ENCODE assay signal across 9 mouse cellular contexts in genomic region chr6:4158293-4158692, GRCm38 (mm10).
ATAC-seq and TF ChIP-seq lines count a peak whose summit lies in the region.
"Had no signal": no experiment of that assay in that cellular context is flagged by ENCODE, and none has a peak within 500 bp of the region (broad histone marks: within the 10 kb centered on the region; RNA-seq: fewer than 3 reads in every experiment).

No protein-coding gene starts in this region.

- no peak overlapping the region for H3K4me2 ChIP-seq in intestine, embryonic 15.5 days (replicated peaks)
- no peak overlapping the region for H3K4me2 ChIP-seq in intestine, postnatal 0 days (replicated peaks; ENCODE audit: low read depth)
- H3K4me2 ChIP-seq in intestine, embryonic 16.5 days (ENCODE audit: low read depth, low read length), result no peak overlapping the region

- no peak for TF ChIP-seq CTCF in intestine, postnatal 0 days (IDR thresholded peaks at IDR 0.05; ENCODE audit: low read depth)

- no peaks in the 10 kb centered on the region for H3K9me3 ChIP-seq in intestine, embryonic 15.5 days
- H3K9me3 ChIP-seq in intestine, postnatal 0 days (ENCODE audit: control insufficient read depth), result no peaks in the 10 kb centered on the region
- no peaks in the 10 kb centered on the region for H3K9me3 ChIP-seq in intestine, embryonic 16.5 days (ENCODE audit: control insufficient read depth, low read length)
- H3K9me3 ChIP-seq: G1E had no signal

- no peaks in the 10 kb centered on the region for H3K36me3 ChIP-seq in intestine, embryonic 15.5 days
- no peaks in the 10 kb centered on the region for H3K36me3 ChIP-seq in intestine, postnatal 0 days (ENCODE audit: control insufficient read depth, insufficient read depth)
- no peaks in the 10 kb centered on the region for H3K36me3 ChIP-seq in intestine, embryonic 16.5 days (ENCODE audit: control insufficient read depth, insufficient read depth, low read length)
- H3K36me3 ChIP-seq: G1E had no signal

- no peaks in the 10 kb centered on the region for H3K4me1 ChIP-seq in intestine, embryonic 15.5 days (replicated peaks)
- no peaks in the 10 kb centered on the region for H3K4me1 ChIP-seq in intestine, postnatal 0 days (replicated peaks; ENCODE audit: control insufficient read depth, insufficient read depth, low read length)
- H3K4me1 ChIP-seq in intestine, embryonic 16.5 days (ENCODE audit: control insufficient read depth, insufficient read depth, low read length), result no peaks in the 10 kb centered on the region

- H3K27ac ChIP-seq in intestine, embryonic 15.5 days, result no peak overlapping the region
- no peak overlapping the region for H3K27ac ChIP-seq in intestine, postnatal 0 days (ENCODE audit: low read depth, low read length)
- no peak overlapping the region for H3K27ac ChIP-seq in intestine, embryonic 16.5 days (ENCODE audit: low read length)

- no peak overlapping the region for H3K4me3 ChIP-seq in intestine, embryonic 15.5 days (replicated peaks)
- H3K4me3 ChIP-seq in intestine, postnatal 0 days (ENCODE audit: low read depth, low read length), result no peak overlapping the region
- H3K4me3 ChIP-seq in intestine, embryonic 16.5 days (ENCODE audit: low read length), result no peak overlapping the region

- peak; percentile 63 for ATAC-seq in intestine, embryonic 15.5 days
- ATAC-seq in intestine, postnatal 0 days, result no peak; the same call in 1 of the 2 replicates
- peak; percentile 76 for ATAC-seq in intestine, embryonic 16.5 days
- ATAC-seq in inflammation-experienced regulatory T-cells, adult 6 months, result no peak
- ATAC-seq: activated CD4-positive, CD25-positive, alpha-beta regulatory T cell, adult 4 months; CD4-positive, CD25-positive, alpha-beta regulatory T cell, adult 4 months; Patski had no signal

- 63% methylated on average over 2 of the region's 2 CpGs for WGBS in intestine, embryonic 15.5 days
- WGBS in intestine, postnatal 0 days, result 43% methylated on average over 2 of the region's 2 CpGs
- WGBS in intestine, embryonic 16.5 days, result 67% methylated on average over 2 of the region's 2 CpGs

- no peaks in the 10 kb centered on the region for H3K27me3 ChIP-seq in intestine, embryonic 15.5 days (replicated peaks)
- no peaks in the 10 kb centered on the region for H3K27me3 ChIP-seq in intestine, postnatal 0 days (replicated peaks; ENCODE audit: control insufficient read depth, insufficient read depth, low read length)
- no peaks in the 10 kb centered on the region for H3K27me3 ChIP-seq in intestine, embryonic 16.5 days (replicated peaks; ENCODE audit: control insufficient read depth, insufficient read depth, low read length)
- H3K27me3 ChIP-seq: CH12.LX had no signal

- no peak overlapping the region for H3K9ac ChIP-seq in intestine, embryonic 15.5 days
- H3K9ac ChIP-seq in intestine, postnatal 0 days (ENCODE audit: low read depth, low read length), result no peak overlapping the region
- H3K9ac ChIP-seq in intestine, embryonic 16.5 days (ENCODE audit: low read depth, low read length), result no peak overlapping the region

Comparison
In these comparisons a context has a peak if more than half of its experiments do, and no peak if none do; other contexts are left out.
1. ATAC-seq: peak in intestine, embryonic 15.5 days (single experiment) and intestine, embryonic 16.5 days (single experiment); none in intestine, postnatal 0 days (single experiment) and inflammation-experienced regulatory T-cells, adult 6 months (single experiment).